In genomic region chr6:82012392-82012791, GRCm38 (mm10) we compare ENCODE assay signal across 28 mouse cellular contexts. TPM values are rescaled to one million over a fixed set of nuclear protein-coding genes. Genes with fewer than 3 reads are reported as not detected.
DNase-seq lines count a peak whose midpoint lies in the region; ATAC-seq lines count a peak whose summit lies in the region.
"Had no signal": no experiment of that assay in that cellular context is flagged by ENCODE, and none has a peak within 500 bp of the region (broad histone marks: within the 10 kb centered on the region; RNA-seq: fewer than 3 reads in every experiment).

No protein-coding gene starts in this region.

- H3K36me3 ChIP-seq in kidney, embryonic 15.5 days: no peaks in the 10 kb centered on the region
- H3K36me3 ChIP-seq: heart, embryonic 10.5 days; heart, embryonic 15.5 days; liver, embryonic 13.5 days had no signal

- no peak for ATAC-seq in kidney, embryonic 15.5 days (replicated peaks; ENCODE audit: low FRiP score)
- ATAC-seq: activated CD4-positive, CD25-positive, alpha-beta regulatory T cell, adult 4 months; forebrain, embryonic 13.5 days; hindbrain, postnatal 0 days; intestine, postnatal 0 days had no signal

- H3K4me2 ChIP-seq in kidney, embryonic 15.5 days: no peak overlapping the region
- H3K4me2 ChIP-seq: forebrain, embryonic 13.5 days; heart, embryonic 15.5 days; liver, embryonic 13.5 days; lung, embryonic 14.5 days had no signal

- H3K27ac ChIP-seq in kidney, embryonic 15.5 days: no peak overlapping the region
- H3K27ac ChIP-seq: forebrain, embryonic 13.5 days; heart, embryonic 10.5 days; heart, embryonic 15.5 days; hindbrain, postnatal 0 days; liver, embryonic 13.5 days had no signal

- H3K4me1 ChIP-seq in kidney, embryonic 15.5 days: no peaks in the 10 kb centered on the region
- H3K4me1 ChIP-seq: forebrain, embryonic 13.5 days; heart, embryonic 10.5 days; heart, embryonic 15.5 days; liver, embryonic 13.5 days had no signal

- no peak overlapping the region for H3K9ac ChIP-seq in kidney, embryonic 15.5 days
- H3K9ac ChIP-seq: forebrain, embryonic 13.5 days; heart, embryonic 15.5 days; liver, embryonic 13.5 days; lung, embryonic 14.5 days had no signal

- no peaks in the 10 kb centered on the region for H3K27me3 ChIP-seq in kidney, embryonic 15.5 days
- H3K27me3 ChIP-seq: CH12.LX; forebrain, embryonic 13.5 days; heart, embryonic 15.5 days; liver, embryonic 13.5 days had no signal

- H3K4me3 ChIP-seq in kidney, embryonic 15.5 days (replicated peaks): no peak overlapping the region
- H3K4me3 ChIP-seq: forebrain, embryonic 13.5 days; heart, embryonic 10.5 days; heart, embryonic 15.5 days; liver, embryonic 13.5 days had no signal

- 71% methylated on average over 1 of the region's 1 CpGs for WGBS in kidney, embryonic 15.5 days

- DNase-seq in adrenal gland, adult 2 months: peak; percentile 6
- DNase-seq in adrenal gland, postnatal 4 days (ENCODE audit: low spot score in 2 of 2): no peak
- DNase-seq in kidney, adult 18-20 months: peak; percentile 72
- peak; percentile 3 to 28 for DNase-seq in spleen, postnatal 4 days (ENCODE audit: low spot score in 2 of 2)
- no peak for DNase-seq in spleen, postnatal 14 days (ENCODE audit: low spot score in 2 of 2)
- peak; percentile 14 for DNase-seq in yolk sac, embryonic 10.5 days (ENCODE audit: low spot score)
- DNase-seq in cerebellum, adult 9-11 months: no peak
- DNase-seq: adrenal gland, postnatal 36 days; cerebellum, adult 2 months; cerebellum, postnatal 25 days; gastrocnemius, postnatal 25 days; heart, adult 11 months; liver, embryonic 13.5 days; lung, embryonic 14.5 days; lung, postnatal 14 days; midbrain, embryonic 14.5 days; right cerebral cortex, postnatal 14 days; thymus, adult 2 months; thymus, postnatal 36 days had no signal

- no peaks in the 10 kb centered on the region for H3K9me3 ChIP-seq in kidney, embryonic 15.5 days (replicated peaks)
- H3K9me3 ChIP-seq: forebrain, embryonic 13.5 days; heart, embryonic 10.5 days; heart, embryonic 15.5 days; liver, embryonic 13.5 days had no signal

RNA-seq across cellular contexts. Expression of gene Eva1a, which starts 28.5 kb away (rescaled TPM):
- total RNA-seq in adrenal gland, adult 2 months (2021): 1 to 10 TPM; 2.2 to 3.4 TPM
- polyA plus RNA-seq in adrenal gland, adult 2 months (2012; rRNA removed): 1.1 TPM in 2 replicates
- 1 to 10 TPM; 4.9 to 6.3 TPM for total RNA-seq in adrenal gland, postnatal 4 days (2021)
- polyA plus RNA-seq in kidney, embryonic 15.5 days (2015; fragmentation: Nextera tagmentation; extraction: Ambion mirVana): 42.5 and 42.8 TPM in 2 replicates
- total RNA-seq: CH12.LX; monocyte, adult 5-6 weeks had no signal
- polyA plus RNA-seq: activated CD4-positive, CD25-positive, alpha-beta regulatory T cell, adult 4 months had no signal

RNA-seq across cellular contexts. Expression of gene Mrpl19, which starts 46.6 kb away (rescaled TPM):
- 10 to 100 TPM; 31.2 to 42.8 TPM for total RNA-seq in adrenal gland, adult 2 months (2021)
- 5.2 and 5.8 TPM in 2 replicates for polyA plus RNA-seq in adrenal gland, adult 2 months (2012; rRNA removed)
- 10 to 100 TPM; 38.3 to 40.0 TPM for total RNA-seq in adrenal gland, postnatal 4 days (2021)
- 56.1 and 57.8 TPM in 2 replicates for polyA plus RNA-seq in kidney, embryonic 15.5 days (2015; fragmentation: Nextera tagmentation; extraction: Ambion mirVana)

Comparison
In these comparisons a context has a peak if more than half of its experiments do, and no peak if none do; other contexts are left out.
1. DNase-seq: peak in adrenal gland, adult 2 months (single experiment), kidney, adult 18-20 months (single experiment), spleen, postnatal 4 days (2 of 2) and yolk sac, embryonic 10.5 days (single experiment); none in adrenal gland, postnatal 4 days (0 of 2), spleen, postnatal 14 days (0 of 2) and cerebellum, adult 9-11 months (single experiment).